Mouse (Mus musculus) embryo, embryonic 11.5 days (tissue): ENCODE results near the gene Celf5.
"Not testable (repeated sequence)": the region's sequence is repeated elsewhere in the genome, so short reads cannot be mapped to it uniquely, and the experiment has no call there.

Source experiments
- DNase-seq: peaks from one replicate; pipeline ENCODE4 v3.0.0-alpha.2; 2012; ENCODE audit warnings: low read depth, low spot score

Gene Celf5

GRCm38 (mm10) chr10:81454106-81454505 lies 28.4 kb downstream of the Celf5 start:
- no peak for DNase-seq

DNA sequence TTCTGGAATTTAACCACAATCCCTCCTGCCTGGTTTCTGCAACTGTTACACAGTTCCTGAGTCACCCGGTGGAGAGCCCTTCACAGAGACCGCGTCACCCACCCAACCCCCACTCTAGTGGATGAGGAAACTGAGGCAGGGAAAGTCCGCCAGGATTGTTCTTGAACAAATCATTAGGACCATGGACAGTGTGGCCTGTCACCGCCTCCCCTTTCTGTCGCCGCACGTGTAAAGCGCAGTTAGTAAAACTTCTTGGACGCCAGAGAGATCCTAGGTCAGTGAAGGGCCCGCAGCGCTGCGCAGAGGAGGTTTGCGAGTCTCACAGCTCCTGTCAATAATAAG lies 29.6 kb downstream of the Celf5 start:
- DNase-seq = no peak

- DNase-seq = no peak
Observed at GRCm38 (mm10) chr10:81452237-81452946, 30.1 kb downstream of the Celf5 start.

DNA sequence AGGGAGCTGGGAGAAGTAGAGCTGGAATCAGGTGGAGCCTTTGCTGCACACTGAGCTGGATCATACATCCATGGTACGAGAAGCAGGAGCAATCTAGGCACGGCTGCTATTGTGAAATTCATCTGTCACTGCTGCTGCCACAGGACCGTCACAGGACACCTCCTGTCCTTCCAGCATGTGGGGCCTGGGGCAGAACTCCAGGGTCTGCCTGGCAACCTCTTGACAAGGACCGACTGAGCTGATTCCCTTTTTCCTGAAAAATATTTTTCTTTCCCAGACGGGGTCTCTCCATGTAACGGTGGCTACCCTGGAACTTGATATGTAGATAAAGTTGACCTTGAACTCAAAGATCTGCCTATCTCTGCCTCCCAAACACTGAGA lies 31.2 kb downstream of the Celf5 start:
- DNase-seq = no peak

DNA sequence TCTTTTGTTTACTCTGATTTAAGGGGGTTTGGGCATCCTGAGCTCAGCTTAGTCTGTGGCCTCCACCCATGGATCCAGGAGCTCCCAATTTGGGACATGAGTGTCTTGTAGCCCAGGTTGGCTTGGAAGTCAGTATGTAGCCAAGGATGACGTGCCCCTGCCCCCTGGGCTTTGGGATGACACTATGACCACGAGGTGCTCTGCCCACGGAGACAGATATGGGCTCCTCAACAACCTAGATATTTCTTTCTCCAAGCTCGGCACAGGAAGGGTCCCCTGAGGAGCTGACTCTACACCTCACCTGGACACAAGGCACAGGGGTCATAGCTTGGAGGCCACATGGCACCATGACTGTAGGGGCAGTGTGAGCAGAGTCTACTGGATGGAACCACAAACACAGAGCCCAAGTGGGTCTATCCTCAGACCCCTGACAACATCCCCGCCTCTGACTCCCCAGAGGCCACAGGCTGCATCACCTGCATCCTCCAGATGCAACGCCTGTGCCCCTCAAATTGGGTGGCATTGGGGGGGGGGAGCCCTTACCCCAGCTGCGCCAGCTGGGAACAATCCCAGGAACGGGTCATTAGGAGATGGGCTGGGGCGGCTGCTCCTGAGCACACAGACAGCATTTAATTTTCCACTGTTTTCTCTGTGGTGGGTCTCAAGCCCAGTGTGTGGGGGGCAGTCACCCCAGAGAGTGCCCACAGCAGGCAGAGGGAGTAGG lies 31.7 kb downstream of the Celf5 start:
- DNase-seq = no peak

- DNase-seq = peak; percentile 81
Observed at GRCm38 (mm10) chr10:81450140-81450539, 32.4 kb downstream of the Celf5 start.

DNA sequence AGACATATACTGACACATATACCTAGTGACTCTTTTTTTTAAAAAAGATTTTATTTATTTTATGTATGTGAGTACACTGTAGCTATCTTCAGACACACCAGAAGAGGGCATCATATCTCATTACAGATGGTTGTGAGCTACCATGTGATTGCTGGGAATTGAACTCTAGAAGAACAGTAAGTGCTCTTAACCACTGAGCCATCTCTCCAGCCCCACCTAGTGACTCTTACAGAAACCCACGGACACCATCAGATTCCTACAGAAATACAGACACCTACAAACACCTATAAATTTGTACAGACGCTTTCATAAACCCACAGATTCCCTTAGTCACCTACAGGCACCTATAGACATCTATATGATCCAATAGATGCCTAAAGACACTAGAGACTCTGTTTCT lies 37.0 kb downstream of the Celf5 start:
- not testable (repeated sequence) for DNase-seq

DNA sequence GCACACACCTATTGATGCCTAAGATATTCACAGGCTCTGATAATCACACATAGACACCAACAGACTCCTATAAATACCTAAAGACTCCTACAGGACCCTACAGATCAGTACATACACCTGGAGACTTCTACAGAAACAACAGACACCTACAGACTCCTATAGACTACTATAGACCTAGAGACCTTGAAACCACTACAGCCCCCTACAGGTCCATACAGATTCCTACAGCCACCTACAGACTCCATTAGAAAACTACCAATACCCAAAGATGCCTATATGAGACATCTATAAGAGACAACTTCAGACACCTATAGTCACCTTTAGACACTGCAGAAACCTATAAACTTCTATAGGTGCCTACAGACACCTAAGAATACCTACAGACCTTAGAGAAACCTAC lies 41.5 kb downstream of the Celf5 start:
- no peak for DNase-seq

DNA sequence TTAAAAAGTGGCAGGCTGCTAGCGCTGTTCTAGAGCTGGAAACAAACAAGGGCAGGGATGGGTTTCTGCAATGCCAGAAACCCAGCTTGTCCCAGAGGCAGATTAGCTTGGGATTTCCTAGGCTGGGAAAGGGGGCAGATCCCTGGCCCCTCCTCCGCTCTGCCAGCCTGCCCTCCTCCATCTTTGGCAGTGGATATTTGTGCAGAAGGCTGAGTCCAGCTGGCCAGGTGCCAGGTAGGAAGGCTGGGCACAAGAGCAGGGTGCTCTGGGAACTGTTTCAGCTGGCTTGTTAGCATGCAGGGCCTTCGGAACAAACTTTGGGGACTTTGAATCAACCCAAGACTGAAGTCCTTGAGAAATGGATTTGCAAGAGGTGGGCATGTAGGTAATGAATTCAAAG lies 47.1 kb downstream of the Celf5 start:
- no peak for DNase-seq

DNA sequence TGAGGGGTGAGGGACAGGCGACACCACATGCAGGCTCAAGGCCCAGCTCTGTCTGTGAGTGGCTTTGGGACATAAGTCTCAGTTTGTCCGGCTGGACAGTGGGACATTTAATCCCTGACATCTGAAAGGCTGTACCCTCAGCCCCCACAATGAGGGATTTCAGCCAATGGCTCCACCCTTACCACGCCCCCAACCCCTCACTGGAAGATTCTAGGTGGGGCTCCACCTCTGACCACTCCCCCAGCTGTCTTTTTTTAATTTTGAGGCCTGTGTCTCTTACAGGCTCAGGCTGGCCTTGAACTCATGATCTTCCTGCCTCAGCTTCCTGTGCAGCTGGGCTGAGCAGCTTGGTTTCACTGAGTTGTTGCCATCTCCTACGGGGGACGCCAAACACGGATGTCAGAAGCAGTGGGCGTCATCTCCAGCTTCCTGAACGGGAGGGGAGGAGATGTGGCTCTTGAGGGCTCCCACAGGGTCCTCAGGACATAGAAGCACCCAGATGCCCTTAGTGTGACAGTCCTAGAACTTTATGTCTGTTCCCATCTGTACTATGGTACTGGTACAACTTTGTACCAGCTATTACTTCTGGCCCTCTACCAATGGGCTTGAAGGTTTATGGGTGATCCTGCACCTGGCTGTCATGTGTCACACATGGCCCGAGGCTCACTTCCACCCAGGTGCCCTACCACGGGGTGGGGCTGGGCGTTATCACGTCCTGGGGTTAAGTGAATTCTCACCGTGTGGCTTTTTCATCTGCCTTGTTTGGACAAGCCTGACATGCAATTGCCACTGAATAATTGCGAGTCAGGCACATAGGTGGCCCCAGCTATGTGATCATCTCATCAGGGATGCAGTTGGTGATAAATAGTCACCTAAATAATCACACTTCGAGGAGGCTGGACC lies 47.9 kb downstream of the Celf5 start:
- DNase-seq = no peak

DNA sequence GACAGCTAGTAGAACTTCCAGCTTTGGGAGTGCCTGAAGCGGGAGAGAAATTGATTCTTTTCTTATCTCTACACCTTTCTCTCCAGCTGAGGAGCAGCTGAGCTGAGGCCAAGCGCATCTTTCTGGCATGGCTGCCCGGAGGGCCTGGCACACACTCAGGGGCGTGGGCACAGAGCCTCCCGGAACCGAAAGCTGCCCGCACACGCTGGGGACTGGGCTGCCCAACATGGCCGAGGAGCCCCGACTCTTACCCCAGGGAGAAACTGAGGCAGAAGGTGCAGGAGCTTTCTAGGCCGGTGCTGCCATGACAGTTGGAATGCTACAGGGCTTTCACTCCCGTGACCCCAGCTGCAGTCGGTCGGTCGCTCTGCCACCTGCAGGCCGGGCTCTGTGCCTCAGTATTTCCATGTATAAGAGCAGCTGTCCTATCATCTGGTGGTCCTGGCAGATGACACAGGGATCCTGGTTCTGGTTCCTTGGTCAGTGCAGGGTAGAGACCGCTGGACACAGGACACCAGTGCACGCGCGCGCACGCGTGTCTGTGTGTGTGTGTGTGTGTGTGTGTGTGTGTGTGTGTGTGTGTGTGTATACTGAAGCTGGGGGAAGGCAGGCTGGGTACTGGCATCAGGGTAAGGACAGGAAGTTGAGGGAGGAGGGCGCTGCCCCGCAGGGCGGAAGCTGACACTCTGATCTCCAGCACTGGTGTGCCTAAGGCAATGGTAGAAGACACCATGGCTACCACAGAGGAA lies 48.8 kb downstream of the Celf5 start:
- no peak for DNase-seq

DNA sequence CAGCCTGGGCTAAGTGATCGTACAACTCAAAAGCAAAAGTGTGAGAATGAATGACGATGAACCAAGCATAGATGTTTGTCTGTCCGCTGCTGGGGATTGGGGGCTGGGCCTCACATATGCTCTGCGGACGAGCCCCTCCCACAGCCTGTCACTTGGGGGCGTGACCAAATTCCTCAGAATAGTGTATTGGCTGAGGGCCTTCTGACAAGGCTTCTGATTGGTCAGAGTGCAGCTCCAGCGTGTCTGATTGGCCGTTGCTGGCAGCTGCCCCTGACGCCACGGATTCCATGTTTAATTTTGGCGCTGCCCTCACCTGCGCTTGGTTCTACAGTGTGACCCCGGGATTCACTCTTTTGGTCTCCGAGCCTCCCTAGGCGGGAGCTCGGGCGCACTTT lies 49.6 kb downstream of the Celf5 start:
- DNase-seq = peak; percentile 79

- no peak for DNase-seq
Observed at GRCm38 (mm10) chr10:81432169-81432867, 50.2 kb downstream of the Celf5 start.

DNA sequence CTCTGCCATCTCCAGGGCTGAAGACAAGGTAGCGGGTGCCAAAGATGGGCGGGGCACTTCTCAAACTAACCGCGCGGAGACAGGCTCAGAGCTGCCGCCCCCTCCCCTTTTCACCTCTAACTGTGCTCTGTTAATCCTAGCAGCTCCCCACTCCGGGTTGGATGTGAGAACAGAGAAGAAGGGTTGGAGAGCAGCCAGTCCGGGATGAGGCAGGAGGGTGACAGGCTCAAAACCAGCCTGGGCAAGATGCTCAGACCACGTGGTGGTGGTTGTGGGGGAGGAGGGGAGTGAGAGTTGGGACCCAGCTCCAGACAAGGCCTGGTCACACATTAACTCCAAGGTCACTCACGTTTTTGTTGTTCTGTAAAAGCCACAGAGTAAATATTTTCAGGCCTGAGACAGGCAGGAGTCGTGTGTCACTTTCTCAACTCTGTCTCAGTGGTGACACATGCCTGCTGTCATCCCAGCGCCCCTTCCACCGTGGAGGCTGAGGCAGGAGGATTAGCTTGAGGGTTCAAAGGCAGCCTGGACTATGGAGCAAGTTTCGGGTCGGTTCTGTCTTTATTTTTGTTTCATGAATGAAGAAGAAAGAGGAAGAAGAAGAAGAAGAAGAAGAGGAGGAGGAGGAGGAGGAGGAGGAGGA lies 50.9 kb downstream of the Celf5 start:
- DNase-seq = no peak

- no peak for DNase-seq
Observed at GRCm38 (mm10) chr10:81430831-81431525, 51.5 kb downstream of the Celf5 start.

GRCm38 (mm10) chr10:81430141-81430830 lies 52.2 kb downstream of the Celf5 start:
- no peak for DNase-seq

GRCm38 (mm10) chr10:81429605-81430061 lies 52.9 kb downstream of the Celf5 start:
- no peak for DNase-seq

GRCm38 (mm10) chr10:81429092-81429491 lies 53.4 kb downstream of the Celf5 start:
- DNase-seq = no peak

GRCm38 (mm10) chr10:81428507-81428870 lies 54.0 kb downstream of the Celf5 start:
- no peak for DNase-seq
